Mouse (Mus musculus) neural tube, embryonic 14.5 days (tissue): ENCODE measurements at regions not wholly inside any gene's neighbourhood (a gene's known extent, or its start where the extent isn't known, plus 50 kb on each side); places are given as distances from the start of the nearest gene placed in this dataset.

Experiments used
- ATAC-seq: fragments of 200-750 bp; cut with Nextera tagmentation; 2 replicates; pipeline ENCODE4 v1.8.0; 2017; ENCODE audit warnings: low read depth, mild to moderate bottlenecking, moderate TSS enrichment, moderate library complexity
- H3K27ac ChIP-seq: fragments of 300-500 bp; sonication (generic); 2 replicates; pipeline ENCODE4 v1.5.1; 2014; ENCODE audit warnings: low read depth, mild to moderate bottlenecking, control low read depth, low read length, moderate library complexity, mixed read lengths
- H3K27me3 ChIP-seq: fragments of 300-500 bp; sonication (generic); 2 replicates; pipeline ENCODE4 v1.6.1; 2014; ENCODE audit warnings: low read length; ENCODE audit not compliant: control insufficient read depth, insufficient read depth
- H3K36me3 ChIP-seq: fragments of 300-500 bp; sonication (generic); 2 replicates; pipeline ENCODE4 v1.6.1; 2014; ENCODE audit warnings: low read length, mixed read lengths; ENCODE audit not compliant: control insufficient read depth, insufficient read depth
- H3K4me1 ChIP-seq: fragments of 300-500 bp; sonication (generic); 2 replicates; pipeline ENCODE4 v1.6.1; 2014; ENCODE audit warnings: low read length; ENCODE audit not compliant: control insufficient read depth, insufficient read depth
- H3K4me2 ChIP-seq: fragments of 300-500 bp; sonication (generic); 2 replicates; pipeline ENCODE4 v1.6.1; 2014; ENCODE audit warnings: mild to moderate bottlenecking, low read depth, low read length, control low read depth
- H3K4me3 ChIP-seq: fragments of 300-500 bp; sonication (generic); 2 replicates; pipeline ENCODE4 v1.5.1; 2014; ENCODE audit warnings: low read depth, low read length, control low read depth, mixed read lengths
- H3K9ac ChIP-seq: fragments of 300-500 bp; sonication (generic); replicated peaks from 2 replicates; pipeline ENCODE4 v1.6.1; 2014; ENCODE audit warnings: low read depth, mild to moderate bottlenecking, control low read depth, low read length, mixed read lengths
- H3K9me3 ChIP-seq: fragments of 300-500 bp; sonication (generic); 2 replicates; pipeline ENCODE4 v1.6.1; 2016; ENCODE audit warnings: low read length; ENCODE audit not compliant: control insufficient read depth
- WGBS: fragments of 180-500 bp; shearing (Covaris S2); extraction: QIAGEN DNeasy Blood & Tissue Kit; methylation state at CpG from one replicate; pipeline ENCODE4 v1.1.7; 2014; 5-methylcytosine and 5-hydroxymethylcytosine counted together

- H3K27ac ChIP-seq = no peak overlapping the region
- no peak for ATAC-seq
- no peaks in the 10 kb centered on the region for H3K4me1 ChIP-seq
- no peak overlapping the region for H3K4me3 ChIP-seq
- H3K27me3 ChIP-seq = no peaks in the 10 kb centered on the region; the same call in 1 of the 2 replicates
- no peak overlapping the region for H3K4me2 ChIP-seq
- H3K9me3 ChIP-seq = no peaks in the 10 kb centered on the region
- no peak overlapping the region for H3K9ac ChIP-seq
- H3K36me3 ChIP-seq = no peaks in the 10 kb centered on the region
- WGBS = 54% methylated on average over 5 of the region's 5 CpGs
Measured at GRCm38 (mm10) chrX:99415701-99416100, 55.4 kb downstream of the Pja1 start.

DNA sequence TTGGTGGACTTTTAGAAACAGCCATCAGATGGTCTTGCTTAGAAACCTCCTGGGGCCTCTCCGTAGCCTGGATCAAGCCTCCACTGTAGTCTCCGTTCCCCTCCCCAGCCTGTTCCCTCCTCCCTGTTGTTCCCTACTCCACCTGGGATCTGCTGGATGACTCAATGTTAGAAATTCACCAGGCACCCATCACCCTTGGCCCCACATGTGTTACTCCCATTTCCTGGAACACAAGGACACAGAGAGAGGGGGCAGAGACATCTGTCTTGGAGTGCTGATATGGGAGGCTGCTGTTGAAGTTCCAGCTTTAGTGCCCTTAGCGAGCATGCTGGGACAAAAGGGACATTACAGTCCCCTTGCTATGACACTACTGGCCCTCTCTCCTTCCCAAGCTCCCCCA is 60.1 kb downstream of the Pja1 start:
- no peaks in the 10 kb centered on the region for H3K4me1 ChIP-seq
- no peak overlapping the region for H3K4me2 ChIP-seq
- no peak overlapping the region for H3K4me3 ChIP-seq
- no peak overlapping the region for H3K27ac ChIP-seq
- no peaks in the 10 kb centered on the region for H3K9me3 ChIP-seq
- no peak overlapping the region for H3K9ac ChIP-seq
- no peaks in the 10 kb centered on the region for H3K36me3 ChIP-seq
- H3K27me3 ChIP-seq = no peaks in the 10 kb centered on the region; the same call in 1 of the 2 replicates
- WGBS = 60% methylated on average over 3 of the region's 3 CpGs
- no peak for ATAC-seq

- WGBS = 73% methylated on average over 10 of the region's 10 CpGs
- no peak overlapping the region for H3K27ac ChIP-seq
- no peaks in the 10 kb centered on the region for H3K9me3 ChIP-seq
- H3K9ac ChIP-seq = no peak overlapping the region
- no peaks in the 10 kb centered on the region for H3K4me1 ChIP-seq
- no peak overlapping the region for H3K4me2 ChIP-seq
- no peak for ATAC-seq
- no peaks in the 10 kb centered on the region; the same call in 1 of the 2 replicates for H3K27me3 ChIP-seq
- no peak overlapping the region for H3K4me3 ChIP-seq
- H3K36me3 ChIP-seq = no peaks in the 10 kb centered on the region
Measured at GRCm38 (mm10) chrX:99409858-99410257, 61.2 kb downstream of the Pja1 start.

GRCm38 (mm10) chrX:99409331-99409730 is 61.7 kb downstream of the Pja1 start:
- H3K27me3 ChIP-seq = no peaks in the 10 kb centered on the region; the same call in 1 of the 2 replicates
- WGBS = 68% methylated on average over 5 of the region's 5 CpGs

DNA sequence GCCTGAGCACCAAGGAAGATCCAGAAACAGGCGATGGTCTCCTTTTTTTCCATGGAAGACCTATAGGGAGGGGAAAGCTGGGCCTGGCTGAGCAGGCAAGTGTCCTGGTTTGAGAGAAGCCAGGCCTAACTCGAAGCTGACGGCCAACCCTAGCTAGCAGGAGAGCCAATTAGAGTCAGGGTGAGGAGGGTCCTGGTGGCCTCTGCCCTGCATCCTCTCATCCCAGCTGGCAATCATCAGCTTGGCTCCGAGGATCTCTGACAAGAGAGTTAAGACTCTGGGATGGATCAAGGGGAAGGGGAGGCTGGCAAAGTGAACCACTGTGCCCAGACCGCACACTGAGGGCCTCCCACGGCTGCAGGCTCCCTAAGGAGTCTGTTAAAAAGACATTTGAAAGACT is 62.3 kb downstream of the Pja1 start:
- Histone ChIP-seq H3K36me3 (no peaks in the 10 kb centered on the region), H3K9me3 (no peaks in the 10 kb centered on the region), H3K4me1 (no peaks in the 10 kb centered on the region), H3K27me3 (no peaks in the 10 kb centered on the region; the same call in 1 of the 2 replicates), H3K4me2 (no peak overlapping the region), H3K4me3 (no peak overlapping the region), H3K27ac (no peak overlapping the region), H3K9ac (no peak overlapping the region)
- ATAC-seq = no peak
- 60% methylated on average over 6 of the region's 6 CpGs for WGBS

More at GRCm38 (mm10) chrX:99409331-99409730, 61.7 kb downstream of the Pja1 start:
- H3K27ac ChIP-seq = no peak overlapping the region
- ATAC-seq = no peak
- H3K36me3 ChIP-seq = no peaks in the 10 kb centered on the region
- H3K9ac ChIP-seq = no peak overlapping the region
- no peaks in the 10 kb centered on the region for H3K4me1 ChIP-seq
- H3K9me3 ChIP-seq = no peaks in the 10 kb centered on the region
- no peak overlapping the region for H3K4me2 ChIP-seq
- H3K4me3 ChIP-seq = no peak overlapping the region

DNA sequence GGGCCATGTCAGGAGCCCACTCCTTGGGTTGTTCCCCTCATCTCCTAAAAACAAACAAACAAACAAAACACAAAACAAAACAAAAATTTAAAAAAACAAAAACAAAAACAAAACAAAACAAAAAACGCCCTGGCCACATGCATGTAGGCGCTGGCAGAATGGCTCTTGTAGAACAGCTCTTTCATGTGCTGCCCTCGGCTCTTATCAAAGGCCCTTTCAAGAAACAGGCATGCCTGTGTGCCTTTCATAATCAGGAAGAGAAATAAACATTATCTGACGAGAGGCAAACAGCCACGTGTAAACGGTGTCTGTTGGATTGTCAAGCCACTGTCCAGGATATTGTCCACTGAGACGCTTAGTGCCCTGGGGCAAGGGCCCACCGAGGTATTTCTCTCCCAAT is 65.2 kb downstream of the Pja1 start:
- no peak for ATAC-seq
- Histone ChIP-seq H3K4me1 (no peaks in the 10 kb centered on the region), H3K27ac (no peak overlapping the region), H3K9me3 (no peaks in the 10 kb centered on the region), H3K4me3 (no peak overlapping the region), H3K4me2 (no peak overlapping the region), H3K36me3 (no peaks in the 10 kb centered on the region), H3K27me3 (0 out of 2 replicates have a peak, but pooled peaks cover 2% of the 10 kb centered on the region), H3K9ac (no peak overlapping the region)
- WGBS = 57% methylated on average over 8 of the region's 8 CpGs

DNA sequence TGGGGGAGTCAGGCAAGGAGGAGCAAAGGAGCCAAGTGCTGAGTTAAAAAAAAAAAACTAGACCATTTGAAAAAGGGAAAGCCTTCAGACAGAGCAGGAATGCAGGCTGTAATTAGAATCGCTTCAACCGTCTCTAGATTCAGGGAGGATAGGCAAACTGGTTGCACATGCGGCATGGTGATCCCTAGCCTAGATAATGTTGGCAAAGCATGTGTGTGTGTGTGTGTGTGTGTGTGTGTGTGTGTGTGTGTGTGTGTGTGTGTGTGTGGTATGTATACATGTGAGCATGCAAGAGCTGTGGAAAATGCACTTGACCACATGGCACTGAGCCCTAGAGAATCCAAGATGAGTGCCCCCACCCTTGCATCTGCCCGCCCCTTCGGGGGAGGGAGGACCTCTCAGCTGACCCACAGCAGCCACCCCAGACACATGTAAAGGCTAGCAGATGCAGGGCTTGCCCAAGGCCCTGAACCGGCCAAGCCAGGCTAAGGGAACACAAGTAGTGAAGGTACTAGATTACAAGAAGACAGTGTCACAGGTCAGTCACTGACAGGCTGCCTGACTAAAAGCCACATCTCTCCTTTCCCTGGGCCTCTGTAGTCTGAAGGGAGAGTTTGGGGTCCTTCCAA is 67.4 kb downstream of the Pja1 start:
- no peak for ATAC-seq
- Histone ChIP-seq H3K4me3 (no peak overlapping the region), H3K36me3 (no peaks in the 10 kb centered on the region), H3K27ac (no peak overlapping the region), H3K9me3 (no peaks in the 10 kb centered on the region), H3K4me1 (no peaks in the 10 kb centered on the region), H3K9ac (no peak overlapping the region), H3K27me3 (0 out of 2 replicates have a peak, but pooled peaks cover 2% of the 10 kb centered on the region), H3K4me2 (no peak overlapping the region)
- WGBS = 69% methylated on average over 6 of the region's 6 CpGs

GRCm38 (mm10) chrX:99402841-99403520 is 68.1 kb downstream of the Pja1 start:
- Histone ChIP-seq H3K36me3 (no peaks in the 10 kb centered on the region), H3K27ac (no peak overlapping the region), H3K27me3 (0 out of 2 replicates have a peak, but pooled peaks cover 2% of the 10 kb centered on the region), H3K4me2 (no peak overlapping the region), H3K4me3 (no peak overlapping the region), H3K9ac (no peak overlapping the region), H3K4me1 (no peaks in the 10 kb centered on the region), H3K9me3 (no peaks in the 10 kb centered on the region)
- 59% methylated on average over 9 of the region's 9 CpGs for WGBS
- ATAC-seq = no peak

- 51% methylated on average over 8 of the region's 8 CpGs for WGBS
- Histone ChIP-seq H3K4me3 (no peak overlapping the region), H3K4me1 (no peaks in the 10 kb centered on the region), H3K27me3 (0 out of 2 replicates have a peak, but pooled peaks cover 2% of the 10 kb centered on the region), H3K27ac (no peak overlapping the region), H3K9me3 (no peaks in the 10 kb centered on the region), H3K4me2 (no peak overlapping the region), H3K9ac (no peak overlapping the region), H3K36me3 (no peaks in the 10 kb centered on the region)
- no peak for ATAC-seq
Measured at GRCm38 (mm10) chrX:99397344-99397743, 73.7 kb downstream of the Pja1 start.
